Mouse (Mus musculus) cerebellum, postnatal 10 days (tissue): ENCODE measurements at regions not wholly inside any gene's neighbourhood (a gene's known extent, or its start where the extent isn't known, plus 50 kb on each side); places are given as distances from the start of the nearest gene placed in this dataset.
A peak's percentile ranks its signal among the peaks of the same experiment; 100 is the strongest.

Experiments used
- DNase-seq, 2 experiments: peaks; one replicate each; pipeline ENCODE4 v3.0.0; 2021; ENCODE audit warnings: mixed read lengths in 2 of 2

- DNase-seq = peak in 1 of 2 experiments; percentile 34
Measured at GRCm38 (mm10) chr10:19412926-19413325, 56.6 kb downstream of the Olig3 start.

DNA sequence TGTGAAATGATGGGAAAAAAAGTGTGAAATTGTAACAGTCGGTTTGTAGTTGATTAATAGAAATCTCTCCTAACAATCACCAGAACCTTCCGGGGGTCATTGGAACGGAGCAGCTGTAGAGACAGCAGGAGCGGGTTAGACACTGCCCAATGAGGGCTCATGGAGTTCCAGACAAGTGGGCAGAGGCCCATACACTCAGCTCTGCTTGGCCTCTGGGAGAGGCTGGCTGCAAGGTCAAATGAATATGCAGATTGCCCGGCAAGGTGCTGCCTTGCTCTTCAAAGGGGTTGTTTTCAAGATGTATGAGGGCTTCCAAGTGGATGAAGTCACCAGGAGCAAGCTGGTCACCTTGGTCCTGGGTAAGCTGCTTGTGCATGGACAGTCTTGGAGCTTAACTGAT, 57.6 kb downstream of the Olig3 start:
- peak; percentile 26 to 49 for DNase-seq

- no peak for DNase-seq
Measured at GRCm38 (mm10) chr10:19414834-19415233, 58.5 kb downstream of the Olig3 start.

DNA sequence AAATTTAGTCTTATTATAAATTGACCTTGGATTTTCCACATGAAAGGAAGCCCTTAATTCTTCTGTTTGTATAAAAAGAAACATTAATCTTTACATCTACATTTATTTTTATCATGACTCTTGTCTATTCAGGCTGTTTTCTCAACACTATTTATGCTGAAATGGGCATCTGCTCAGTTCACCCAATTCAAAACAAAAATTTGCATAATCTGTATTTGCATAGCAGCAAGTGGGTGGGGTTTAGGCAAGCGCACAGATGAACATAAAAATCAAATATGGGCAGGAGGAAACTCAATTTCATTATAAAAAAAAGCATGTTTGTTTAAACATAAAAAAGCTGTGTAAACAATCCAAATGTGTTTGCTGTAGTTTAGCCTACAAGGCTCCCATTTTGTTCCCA, 67.7 kb downstream of the Olig3 start:
- no peak for DNase-seq

GRCm38 (mm10) chr10:19424961-19425360, 68.6 kb downstream of the Olig3 start:
- peak in 1 of 2 experiments; percentile 49 for DNase-seq

GRCm38 (mm10) chr10:19426835-19427234, 70.5 kb downstream of the Olig3 start:
- no peak for DNase-seq

GRCm38 (mm10) chr10:19432515-19432914, 76.2 kb downstream of the Olig3 start:
- no peak for DNase-seq

GRCm38 (mm10) chr10:19434661-19435060, 78.3 kb downstream of the Olig3 start:
- peak; percentile 55 to 71 for DNase-seq

DNA sequence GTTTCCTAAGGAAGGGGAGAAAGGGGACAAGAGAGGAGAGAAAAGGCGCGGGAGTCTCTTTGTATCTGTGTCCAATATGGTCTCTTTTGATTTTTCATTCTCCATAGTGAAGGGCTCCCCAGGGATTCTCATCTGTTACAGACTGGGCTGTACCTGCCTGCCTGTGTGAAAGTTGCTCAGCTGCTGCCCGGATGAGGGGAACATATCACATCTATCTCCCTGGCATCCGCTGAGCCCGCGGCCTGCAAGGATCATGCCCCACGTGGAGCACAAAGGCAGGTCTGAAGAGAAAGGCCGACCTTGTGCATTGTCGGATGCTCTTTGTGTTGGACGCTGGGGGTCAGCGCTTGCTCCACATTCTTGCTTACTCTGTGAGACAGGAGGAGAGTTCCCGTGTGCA, 85.5 kb downstream of the Olig3 start:
- peak in 1 of 2 experiments; percentile 3 for DNase-seq

DNA sequence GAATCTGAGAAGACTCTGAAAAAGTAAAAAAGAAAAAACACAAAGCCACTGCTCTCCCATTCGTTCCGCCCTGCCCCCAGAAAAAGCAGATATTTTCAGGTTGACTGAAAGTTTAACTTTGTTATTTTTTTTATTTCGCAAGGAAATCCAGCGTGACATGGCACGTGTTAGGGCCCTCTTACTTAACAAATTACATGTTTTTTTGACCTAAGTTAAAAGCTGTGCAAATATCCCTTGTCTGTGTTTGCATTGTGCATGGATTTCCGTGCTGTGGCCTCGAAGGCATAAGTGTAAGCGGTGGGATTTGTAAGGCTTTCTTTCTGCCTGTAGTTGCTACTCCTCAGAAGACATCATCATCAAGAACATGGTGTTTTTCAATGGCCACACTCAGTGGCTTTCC, 87.2 kb downstream of the Olig3 start:
- DNase-seq = no peak

DNA sequence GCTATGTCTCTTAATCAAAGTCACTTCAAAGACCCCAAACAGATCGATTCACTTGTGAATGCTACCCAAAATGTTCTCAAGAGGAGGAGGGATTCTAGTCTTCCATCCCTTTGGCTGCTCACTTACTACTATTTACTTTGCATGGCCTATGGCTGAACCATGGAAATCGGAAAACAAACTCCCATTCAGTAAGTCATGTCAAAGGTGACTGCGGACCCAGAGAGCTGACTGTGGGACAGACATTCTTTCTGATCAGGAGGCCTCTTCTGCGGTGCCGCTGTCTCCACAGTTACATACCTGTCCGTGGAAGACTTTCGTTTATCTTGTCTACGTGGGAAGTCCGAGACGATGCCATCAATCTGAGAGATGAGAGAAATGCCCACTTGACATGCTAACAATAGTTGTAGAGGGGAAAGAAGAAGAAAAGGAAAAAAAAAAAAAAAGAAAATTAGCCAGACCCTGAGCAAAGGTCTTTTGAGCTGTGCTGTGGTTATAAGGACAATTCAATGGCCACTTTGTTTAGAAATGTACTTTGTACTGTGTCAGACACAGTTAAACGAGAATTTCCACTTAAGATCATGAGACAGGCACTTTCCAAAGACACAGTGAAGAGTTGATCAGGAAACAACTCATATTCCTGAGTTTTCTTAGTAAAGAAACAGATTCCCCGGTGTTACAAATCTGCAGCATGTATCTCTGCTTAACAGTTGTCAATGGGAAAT, 92.7 kb downstream of the Olig3 start:
- no peak for DNase-seq

DNA sequence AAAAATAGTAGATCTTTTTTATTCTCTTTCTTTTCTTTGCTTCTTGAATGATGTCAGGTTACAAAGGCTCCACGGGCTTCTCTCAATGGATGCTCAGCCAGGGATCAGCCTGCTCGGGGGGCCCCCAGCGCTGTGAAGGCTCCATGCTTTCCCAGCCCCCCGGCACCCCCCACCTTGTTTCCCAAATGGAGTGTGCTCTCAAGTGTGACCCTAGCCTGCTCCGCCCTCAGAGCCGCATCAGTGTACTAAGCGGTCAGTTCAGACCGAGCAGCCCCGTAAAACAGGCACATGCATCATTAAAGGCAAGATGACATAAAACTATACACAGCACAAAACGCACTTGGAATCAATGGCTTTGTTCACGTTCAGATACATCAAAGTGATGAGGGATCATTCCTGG, 102.7 kb downstream of the Olig3 start:
- no peak for DNase-seq

GRCm38 (mm10) chr10:19459709-19460108, 103.4 kb downstream of the Olig3 start:
- no peak for DNase-seq

- peak; percentile 67 to 76 for DNase-seq
Measured at GRCm38 (mm10) chr10:19460164-19460563, 103.8 kb downstream of the Olig3 start.

DNA sequence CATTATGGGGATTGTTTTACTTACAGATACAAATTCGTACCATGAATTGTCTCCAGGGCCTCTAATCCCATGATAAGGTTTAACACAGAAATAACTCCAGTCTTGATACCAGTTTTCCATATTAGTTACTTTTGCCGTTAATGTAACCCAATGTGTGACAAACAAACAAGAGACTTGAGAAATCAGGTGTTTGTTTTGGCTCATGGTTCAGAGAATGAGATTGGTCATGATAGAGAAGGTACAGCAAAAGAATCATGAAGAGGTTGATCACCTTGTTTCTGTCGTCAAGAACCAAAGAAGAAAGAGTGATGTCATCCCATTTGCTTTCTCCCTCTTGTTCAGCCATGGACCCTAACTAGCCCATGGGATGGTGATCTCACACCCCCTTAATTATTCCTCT, 107.5 kb downstream of the Olig3 start:
- DNase-seq = no peak

GRCm38 (mm10) chr10:19464504-19464903, 108.2 kb downstream of the Olig3 start:
- DNase-seq = no peak

GRCm38 (mm10) chr10:19471349-19472040, 115.2 kb downstream of the Olig3 start:
- DNase-seq = peak in 1 of 2 experiments; percentile 26

DNA sequence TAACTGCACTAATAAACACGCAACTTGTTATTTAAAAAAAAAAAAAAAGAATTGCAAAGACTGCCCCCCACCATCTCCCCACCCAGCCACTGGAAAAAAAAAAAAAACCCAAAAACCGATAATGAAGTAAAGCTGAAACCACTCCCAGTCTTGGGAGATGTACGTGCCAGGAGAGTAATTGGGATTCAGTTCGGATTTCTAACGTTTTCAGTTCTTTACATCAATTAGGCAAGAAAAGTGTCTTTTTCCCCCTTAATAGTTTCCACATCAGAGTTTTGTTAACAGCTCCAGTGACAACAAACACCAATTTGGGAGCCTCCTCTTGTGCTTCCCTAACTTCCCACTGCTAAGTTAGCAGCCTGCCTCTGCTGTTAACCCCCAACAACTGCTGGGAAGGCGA, 115.7 kb downstream of the Olig3 start:
- DNase-seq = no peak

- no peak for DNase-seq
Measured at GRCm38 (mm10) chr10:19472949-19473535, 116.7 kb downstream of the Olig3 start.

GRCm38 (mm10) chr10:19485537-19486135, 106.1 kb upstream of the Ifngr1 start:
- DNase-seq = no peak

DNA sequence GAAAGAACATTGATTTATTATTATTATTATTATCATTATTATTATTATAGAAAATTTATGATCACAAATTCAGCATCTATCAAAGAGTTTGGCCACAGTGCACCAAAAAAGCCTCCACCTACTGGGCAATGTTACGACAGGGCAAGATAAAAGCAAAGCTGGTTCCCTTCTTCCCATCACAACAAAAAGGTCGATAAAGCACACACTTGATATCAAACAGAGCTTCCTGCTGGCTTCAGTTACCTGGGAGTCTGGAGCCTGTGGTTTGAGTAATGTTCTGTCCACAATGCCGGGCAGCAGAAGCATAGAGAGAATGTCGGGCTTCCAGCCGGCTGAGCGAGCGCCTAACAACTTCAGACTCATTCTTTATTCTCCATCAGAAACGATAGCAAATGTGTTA, 101.2 kb upstream of the Ifngr1 start:
- no peak for DNase-seq

DNA sequence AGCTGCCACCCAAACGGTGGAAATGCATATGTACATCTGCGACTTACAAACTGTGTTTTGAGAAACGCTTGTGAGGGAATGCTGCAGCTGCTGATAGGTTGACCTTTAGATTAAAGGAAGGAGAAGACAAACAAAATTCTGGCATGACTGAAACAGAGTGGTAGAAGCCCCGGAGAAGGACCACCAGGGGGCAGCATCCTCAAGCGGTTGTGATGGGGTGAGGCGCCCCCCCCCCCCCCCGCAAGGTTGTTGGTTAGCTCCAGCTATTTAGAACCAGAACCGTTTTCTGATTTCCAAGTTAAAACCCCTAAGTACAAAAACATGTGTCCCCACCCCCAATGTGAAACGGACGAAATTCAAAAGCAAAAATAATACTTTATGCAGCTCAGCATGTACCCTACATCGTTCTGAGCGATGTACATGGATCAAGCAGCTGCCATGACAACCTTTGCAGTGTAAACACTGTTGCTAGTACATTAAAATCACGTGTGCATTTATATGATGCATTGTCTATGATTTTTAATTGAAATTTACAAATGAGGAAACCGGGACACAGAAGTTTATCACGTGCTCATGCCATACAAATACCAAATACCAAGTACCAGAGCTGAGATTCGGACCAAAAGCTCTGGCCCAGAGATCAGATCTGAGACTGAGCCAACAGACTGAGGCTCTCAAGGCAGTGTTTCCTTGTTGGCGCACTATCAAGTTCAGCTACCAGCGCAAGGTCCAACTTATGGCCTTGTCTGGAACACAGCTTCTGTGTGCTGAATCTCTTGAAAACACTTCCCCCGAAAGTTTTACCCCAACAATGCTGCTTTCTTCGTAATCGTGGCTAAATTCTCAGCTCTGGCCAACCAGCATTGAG, 100.0 kb upstream of the Ifngr1 start:
- DNase-seq = peak; percentile 85 to 90
